Mouse (Mus musculus) ES-E14 (cell line): ENCODE measurements around the gene Sstr3.

ENCODE experiments used
- CHD2 ChIP-seq: IDR thresholded peaks from 2 replicates; pipeline ENCODE4 v1.6.1; 2014; ENCODE audit warnings: mild to moderate bottlenecking, low read depth, low read length, inconsistent platforms
- MAFK ChIP-seq: IDR thresholded peaks from 2 replicates; pipeline ENCODE4 v1.6.1; 2014; ENCODE audit warnings: mild to moderate bottlenecking, low read depth, low read length, inconsistent platforms; ENCODE audit not compliant: insufficient read depth
- ZC3H11A ChIP-seq: IDR thresholded peaks from 2 replicates; pipeline ENCODE4 v1.6.1; 2012; ENCODE audit warnings: low read depth, mild to moderate bottlenecking, inconsistent platforms, low read length, borderline replicate concordance
- ZNF384 ChIP-seq: IDR thresholded peaks from 2 replicates; pipeline ENCODE4 v1.6.1; 2012; ENCODE audit warnings: low read depth, low read length, inconsistent platforms

GRCm38 (mm10) chr15:78529428-78529990 lies 15.0 kb downstream of the Sstr3 start:
- no peak for TF ChIP-seq MAFK
- no peak for TF ChIP-seq CHD2
- TF ChIP-seq ZC3H11A, result no peak
- TF ChIP-seq ZNF384, result no peak
